Mouse (Mus musculus): ENCODE data around the gene Ift88. TPM values are rescaled to one million over a fixed set of nuclear protein-coding genes. Genes with fewer than 3 reads are reported as not detected.

The Ift88 gene
- total and polyA plus RNA-seq, 3 experiments, result 6.7 to 12.3 (median 8.1) TPM

GRCm38 (mm10) chr14:57430451-57430850 is 6.6 kb downstream of the Ift88 start:
- DNase-seq (ENCODE audit: extremely low read depth), result no peak
- Histone ChIP-seq H3K4me1 (ENCODE audit: control insufficient read depth in 1 of 2, insufficient read depth in 2 of 2) (peaks cover 0 to under 1% of the 10 kb centered on the region in 2 experiments; a peak in 1 of 4 replicates), H3K4me2 (ENCODE audit: insufficient read depth, low read depth, poor library complexity, severe bottlenecking) (no peak overlapping the region), H3K27me3 (replicated peaks) (no peaks in the 10 kb centered on the region), H3K36me3 (replicated peaks in 1 of 2; ENCODE audit: control insufficient read depth in 1 of 2, insufficient read depth in 1 of 2, low read length in 1 of 2) (peaks cover 0 to 13% of the 10 kb centered on the region in 2 experiments), H3K4me3 (replicated peaks in 1 of 3; ENCODE audit: low read depth in 2 of 3, low read length in 2 of 3, poor library complexity in 1 of 3) (no peak overlapping the region), H3K9me3 (replicated peaks; ENCODE audit: low read length) (no peaks in the 10 kb centered on the region), H3K9ac (ENCODE audit: insufficient read depth, low read depth) (no peak overlapping the region), H3K27ac (ENCODE audit: insufficient read depth, low read depth) (no peak overlapping the region), H3K79me2 (replicated peaks; ENCODE audit: control insufficient read depth, extremely low read depth, insufficient read depth, poor library complexity, severe bottlenecking) (no peaks in the 10 kb centered on the region)
- in situ Hi-C loops (cut with MboI; ENCODE audit: low pct_ligation_motif_present, low pct_unique_long_range_greater_than_20kb, low sequenced_read_pairs) (no loop called here), dilution Hi-C loops (cut with MboI; ENCODE audit: extremely low pct_ligation_motif_present, extremely low pct_unique_long_range_greater_than_20kb, low sequenced_read_pairs) (no loop called here)
- TF ChIP-seq JUND (conservative IDR thresholded peaks at IDR 0.05; ENCODE audit: low read depth, low read length) (no peak), ELF1 (IDR thresholded peaks at IDR 0.05; ENCODE audit: low read depth, low read length) (no peak), MYC (IDR thresholded peaks at IDR 0.05; ENCODE audit: low read depth, low read length) (no peak), MXI1 (IDR thresholded peaks at IDR 0.05; ENCODE audit: low read depth, low read length) (no peak), BHLHE40 (IDR thresholded peaks at IDR 0.05; ENCODE audit: low read depth, low read length) (no peak), JUN (IDR thresholded peaks at IDR 0.05; ENCODE audit: insufficient read depth, low read depth, low read length) (no peak), ETS1 (conservative IDR thresholded peaks at IDR 0.05; ENCODE audit: low read depth, low read length) (no peak), KAT2A (IDR thresholded peaks at IDR 0.05; ENCODE audit: insufficient replicate concordance, low read length) (no peak), PAX5 (IDR thresholded peaks at IDR 0.05; ENCODE audit: low read length) (no peak), HCFC1 (IDR thresholded peaks at IDR 0.05; ENCODE audit: low read depth, low read length) (no peak), IRF4 (IDR thresholded peaks at IDR 0.05; ENCODE audit: low read depth, low read length) (no peak), GABPA (IDR thresholded peaks at IDR 0.05; ENCODE audit: insufficient replicate concordance, low read depth, low read length) (no peak), NRF1 (IDR thresholded peaks at IDR 0.05; ENCODE audit: low read depth, low read length) (no peak), UBTF (IDR thresholded peaks at IDR 0.05; ENCODE audit: low read depth, low read length) (no peak), CHD1 (IDR thresholded peaks at IDR 0.05; ENCODE audit: low read depth, low read length) (no peak), POLR2AphosphoS2 (IDR thresholded peaks at IDR 0.05; ENCODE audit: low read depth, low read length) (no peak), SMC3 (IDR thresholded peaks at IDR 0.05; ENCODE audit: low read depth, low read length) (no peak)

- H3K36me3 ChIP-seq (replicated peaks in 1 of 2; ENCODE audit: control insufficient read depth in 1 of 2, insufficient read depth in 1 of 2, low read length in 1 of 2), result peaks cover 7 to 38% of the 10 kb centered on the region in 2 experiments
Observed at GRCm38 (mm10) chr14:57452516-57452915, 28.7 kb downstream of the Ift88 start.

More at GRCm38 (mm10) chr14:57452516-57452915, 28.7 kb downstream of the Ift88 start:
- Histone ChIP-seq H3K4me2 (ENCODE audit: insufficient read depth, low read depth, poor library complexity, severe bottlenecking) (no peak overlapping the region), H3K79me2 (replicated peaks; ENCODE audit: control insufficient read depth, extremely low read depth, insufficient read depth, poor library complexity, severe bottlenecking) (no peaks in the 10 kb centered on the region), H3K9me3 (replicated peaks; ENCODE audit: low read length) (peaks cover 11% of the 10 kb centered on the region), H3K27me3 (replicated peaks) (no peaks in the 10 kb centered on the region), H3K4me1 (ENCODE audit: control insufficient read depth in 1 of 2, insufficient read depth in 2 of 2) (peaks cover 0 to 3% of the 10 kb centered on the region in 2 experiments; a peak in 1 of 4 replicates), H3K27ac (ENCODE audit: insufficient read depth, low read depth) (no peak overlapping the region), H3K4me3 (replicated peaks in 1 of 3; ENCODE audit: low read depth in 2 of 3, low read length in 2 of 3, poor library complexity in 1 of 3) (no peak overlapping the region), H3K9ac (ENCODE audit: insufficient read depth, low read depth) (no peak overlapping the region)
- DNase-seq (ENCODE audit: extremely low read depth), result peak; percentile 64
- in situ Hi-C loops (cut with MboI; ENCODE audit: low pct_ligation_motif_present, low pct_unique_long_range_greater_than_20kb, low sequenced_read_pairs) (no loop called here), dilution Hi-C loops (cut with MboI; ENCODE audit: extremely low pct_ligation_motif_present, extremely low pct_unique_long_range_greater_than_20kb, low sequenced_read_pairs) (no loop called here)
- TF ChIP-seq ZNF384 (IDR thresholded peaks at IDR 0.05; ENCODE audit: low read depth, low read length), result no peak
- no peak for TF ChIP-seq USF1 (IDR thresholded peaks at IDR 0.05; ENCODE audit: low read depth, low read length)
- peak; percentile 45; the same call in 1 of the 2 replicates for TF ChIP-seq EP300 (IDR thresholded peaks at IDR 0.05; ENCODE audit: low read length)
- TF ChIP-seq HCFC1 (IDR thresholded peaks at IDR 0.05; ENCODE audit: low read depth, low read length), result no peak
- no peak for TF ChIP-seq GABPA (IDR thresholded peaks at IDR 0.05; ENCODE audit: insufficient replicate concordance, low read depth, low read length)
- no peak for TF ChIP-seq SIN3A (IDR thresholded peaks at IDR 0.05; ENCODE audit: low read length)
- TF ChIP-seq RAD21 (IDR thresholded peaks at IDR 0.05; ENCODE audit: low read depth, low read length), result no peak
- TF ChIP-seq MAFK (IDR thresholded peaks at IDR 0.05; ENCODE audit: insufficient replicate concordance, low read length), result peak; percentile 39; the same call in 1 of the 2 replicates
- TF ChIP-seq JUN (IDR thresholded peaks at IDR 0.05; ENCODE audit: insufficient read depth, low read depth, low read length), result peak; percentile 49; the same call in 1 of the 2 replicates
- peak; percentile 57 for TF ChIP-seq IRF4 (IDR thresholded peaks at IDR 0.05; ENCODE audit: low read depth, low read length)
- no peak for TF ChIP-seq POLR2A (IDR thresholded peaks at IDR 0.05; ENCODE audit: low read depth, low read length)
- TF ChIP-seq MEF2A (IDR thresholded peaks at IDR 0.05; ENCODE audit: borderline replicate concordance, low read depth, low read length), result peak; percentile 28; the same call in 1 of the 2 replicates
- peak; percentile 30 for TF ChIP-seq BHLHE40 (IDR thresholded peaks at IDR 0.05; ENCODE audit: low read depth, low read length)
- no peak for TF ChIP-seq NRF1 (IDR thresholded peaks at IDR 0.05; ENCODE audit: low read depth, low read length)
- no peak for TF ChIP-seq MXI1 (IDR thresholded peaks at IDR 0.05; ENCODE audit: low read depth, low read length)
- 0 out of 2 replicates have a peak, but pooled peaks have one; percentile 18 for TF ChIP-seq JUND (conservative IDR thresholded peaks at IDR 0.05; ENCODE audit: low read depth, low read length)
- TF ChIP-seq ETS1 (conservative IDR thresholded peaks at IDR 0.05; ENCODE audit: low read depth, low read length), result no peak
